Mouse (Mus musculus) kidney, embryonic 14.5 days (tissue): ENCODE results near the gene Nampt. TPM values are rescaled to one million over a fixed set of nuclear protein-coding genes. Genes with fewer than 3 reads are reported as not detected.
A peak's percentile ranks its signal among the peaks of the same experiment; 100 is the strongest.

Experiments
- ATAC-seq: fragments of 200-750 bp; cut with Nextera tagmentation; 2 replicates; pipeline ENCODE4 v1.8.0; 2017; ENCODE audit warnings: moderate number of reproducible peaks, mild to moderate bottlenecking, moderate TSS enrichment, moderate library complexity; ENCODE audit not compliant: low FRiP score, low TSS enrichment
- H3K27ac ChIP-seq: fragments of 300-500 bp; sonication (generic); 2 replicates; pipeline ENCODE4 v1.5.1; 2014; ENCODE audit warnings: low read depth, mild to moderate bottlenecking, low read length, moderate library complexity, mixed read lengths
- H3K27me3 ChIP-seq: fragments of 300-500 bp; sonication (generic); 2 replicates; pipeline ENCODE4 v1.6.1; 2014; ENCODE audit warnings: mild to moderate bottlenecking, low read length; ENCODE audit not compliant: control insufficient read depth, insufficient read depth
- H3K36me3 ChIP-seq: fragments of 300-500 bp; sonication (generic); 2 replicates; pipeline ENCODE4 v1.6.1; 2014; ENCODE audit warnings: low read length, mixed read lengths; ENCODE audit not compliant: control insufficient read depth, insufficient read depth
- H3K4me1 ChIP-seq: fragments of 300-500 bp; sonication (generic); 2 replicates; pipeline ENCODE4 v1.6.1; 2014; ENCODE audit warnings: low read length, mixed read lengths; ENCODE audit not compliant: control insufficient read depth, insufficient read depth
- H3K4me2 ChIP-seq: fragments of 300-500 bp; sonication (generic); replicated peaks from 2 replicates; pipeline ENCODE4 v1.6.1; 2014; ENCODE audit warnings: low read depth, mild to moderate bottlenecking, low read length
- H3K4me3 ChIP-seq: fragments of 300-500 bp; sonication (generic); 2 replicates; pipeline ENCODE4 v1.5.1; 2014; ENCODE audit warnings: mild to moderate bottlenecking, low read length
- H3K9ac ChIP-seq: fragments of 300-500 bp; sonication (generic); 2 replicates; pipeline ENCODE4 v1.6.1; 2014; ENCODE audit warnings: low read depth, mild to moderate bottlenecking, low read length, moderate library complexity
- H3K9me3 ChIP-seq: fragments of 300-500 bp; sonication (generic); 2 replicates; pipeline ENCODE4 v1.6.1; 2016; ENCODE audit warnings: low read length; ENCODE audit not compliant: control insufficient read depth
- WGBS: fragments of 180-500 bp; shearing (Covaris S2); extraction: QIAGEN DNeasy Blood & Tissue Kit; methylation state at CpG from one replicate; pipeline ENCODE4 v1.1.7; 2014; 5-methylcytosine and 5-hydroxymethylcytosine counted together
- polyA plus RNA-seq: library from polyadenylated mRNA; unstranded; fragments of >200 nt; fragmentation: Nextera tagmentation; extraction: Ambion mirVana; gene quantifications from 2 replicates; pipeline ENCODE4 v1.2.1, GENCODE M21; 2014

Nampt gene
- polyA plus RNA-seq, 1 experiment from 2014 or later = 30.9 TPM

- Histone ChIP-seq H3K9ac (no peak overlapping the region), H3K36me3 (peaks cover 31% of the 10 kb centered on the region), H3K9me3 (no peaks in the 10 kb centered on the region)
Measured at GRCm38 (mm10) chr12:32834781-32835180, 15.4 kb downstream of the Nampt start.

GRCm38 (mm10) chr12:32835235-32835634 is 15.9 kb downstream of the Nampt start:
- peaks cover 34% of the 10 kb centered on the region for H3K36me3 ChIP-seq
- ATAC-seq = no peak
- no peak overlapping the region for H3K4me2 ChIP-seq
- no peaks in the 10 kb centered on the region for H3K27me3 ChIP-seq
- H3K4me3 ChIP-seq = no peak overlapping the region
- no peak overlapping the region for H3K9ac ChIP-seq
- no peak overlapping the region for H3K27ac ChIP-seq
- no peaks in the 10 kb centered on the region for H3K9me3 ChIP-seq
- no peaks in the 10 kb centered on the region for H3K4me1 ChIP-seq
- WGBS = 72% methylated on average over 4 of the region's 4 CpGs

More at GRCm38 (mm10) chr12:32834781-32835180, 15.4 kb downstream of the Nampt start:
- Histone ChIP-seq H3K4me3 (no peak overlapping the region), H3K27me3 (no peaks in the 10 kb centered on the region), H3K4me2 (no peak overlapping the region), H3K4me1 (no peaks in the 10 kb centered on the region), H3K27ac (peak overlapping the region; percentile 56; the same call in 1 of the 2 replicates)
- ATAC-seq = no peak
- WGBS = 76% methylated on average over 6 of the region's 6 CpGs

- Histone ChIP-seq H3K4me3 (no peak overlapping the region), H3K9ac (no peak overlapping the region), H3K9me3 (no peaks in the 10 kb centered on the region), H3K4me1 (no peaks in the 10 kb centered on the region), H3K27me3 (no peaks in the 10 kb centered on the region), H3K27ac (no peak overlapping the region), H3K4me2 (no peak overlapping the region), H3K36me3 (peaks cover 56% of the 10 kb centered on the region)
- no peak for ATAC-seq
- WGBS = 93% methylated on average over 4 of the region's 4 CpGs
Measured at GRCm38 (mm10) chr12:32838406-32838805, 19.1 kb downstream of the Nampt start.

- Histone ChIP-seq H3K9me3 (no peaks in the 10 kb centered on the region), H3K9ac (no peak overlapping the region), H3K4me3 (no peak overlapping the region), H3K36me3 (peaks cover 58% of the 10 kb centered on the region), H3K27ac (no peak overlapping the region), H3K27me3 (no peaks in the 10 kb centered on the region), H3K4me2 (no peak overlapping the region), H3K4me1 (no peaks in the 10 kb centered on the region)
- ATAC-seq = no peak
- WGBS = 93% methylated on average over 9 of the region's 9 CpGs
Measured at GRCm38 (mm10) chr12:32838954-32839353, 19.6 kb downstream of the Nampt start.

GRCm38 (mm10) chr12:32841442-32841900 is 22.1 kb downstream of the Nampt start:
- Histone ChIP-seq H3K27ac (no peak overlapping the region), H3K9ac (no peak overlapping the region), H3K4me1 (no peaks in the 10 kb centered on the region), H3K9me3 (no peaks in the 10 kb centered on the region), H3K4me2 (no peak overlapping the region), H3K4me3 (no peak overlapping the region), H3K27me3 (no peaks in the 10 kb centered on the region), H3K36me3 (peaks cover 58% of the 10 kb centered on the region)
- ATAC-seq = no peak
- 82% methylated on average over 7 of the region's 7 CpGs for WGBS

- H3K27me3 ChIP-seq = no peaks in the 10 kb centered on the region
- H3K4me2 ChIP-seq = no peak overlapping the region
- peaks cover 61% of the 10 kb centered on the region for H3K36me3 ChIP-seq
- no peaks in the 10 kb centered on the region for H3K9me3 ChIP-seq
- ATAC-seq = no peak
- 86% methylated on average over 8 of the region's 8 CpGs for WGBS
- H3K9ac ChIP-seq = no peak overlapping the region
- no peak overlapping the region for H3K27ac ChIP-seq
- no peak overlapping the region for H3K4me3 ChIP-seq
- H3K4me1 ChIP-seq = no peaks in the 10 kb centered on the region
Measured at GRCm38 (mm10) chr12:32846325-32846724, 27.0 kb downstream of the Nampt start.

GRCm38 (mm10) chr12:32853757-32854156 is 34.4 kb downstream of the Nampt start:
- no peak overlapping the region for H3K27ac ChIP-seq
- H3K4me1 ChIP-seq = no peaks in the 10 kb centered on the region
- H3K9me3 ChIP-seq = no peaks in the 10 kb centered on the region
- H3K36me3 ChIP-seq = peaks cover 23% of the 10 kb centered on the region; the same call in 1 of the 2 replicates
- H3K27me3 ChIP-seq = no peaks in the 10 kb centered on the region
- ATAC-seq = no peak
- H3K4me2 ChIP-seq = no peak overlapping the region
- no peak overlapping the region for H3K4me3 ChIP-seq
- H3K9ac ChIP-seq = no peak overlapping the region
- 96% methylated on average over 5 of the region's 5 CpGs for WGBS

GRCm38 (mm10) chr12:32854866-32855265 is 35.5 kb downstream of the Nampt start:
- H3K9me3 ChIP-seq = no peaks in the 10 kb centered on the region
- H3K4me1 ChIP-seq = no peaks in the 10 kb centered on the region
- H3K9ac ChIP-seq = no peak overlapping the region
- H3K36me3 ChIP-seq = peaks cover 14% of the 10 kb centered on the region; the same call in 1 of the 2 replicates
- WGBS = 88% methylated on average over 6 of the region's 6 CpGs
- H3K4me3 ChIP-seq = no peak overlapping the region
- no peaks in the 10 kb centered on the region for H3K27me3 ChIP-seq
- no peak for ATAC-seq
- H3K4me2 ChIP-seq = no peak overlapping the region
- no peak overlapping the region for H3K27ac ChIP-seq

- Histone ChIP-seq H3K4me1 (no peaks in the 10 kb centered on the region), H3K36me3 (peaks cover 9% of the 10 kb centered on the region; the same call in 1 of the 2 replicates), H3K9me3 (no peaks in the 10 kb centered on the region), H3K9ac (no peak overlapping the region), H3K27ac (no peak overlapping the region), H3K4me2 (no peak overlapping the region), H3K27me3 (no peaks in the 10 kb centered on the region), H3K4me3 (no peak overlapping the region)
- ATAC-seq = no peak
- 80% methylated on average over 4 of the region's 4 CpGs for WGBS
Measured at GRCm38 (mm10) chr12:32855398-32855797, 36.1 kb downstream of the Nampt start.
